Mouse (Mus musculus) cortical plate, adult 2 months (tissue): Measurements from ENCODE around the gene Gm37240.
"Not testable (repeated sequence)": the region's sequence is repeated elsewhere in the genome, so short reads cannot be mapped to it uniquely, and the experiment has no call there.

Experiments
- CTCF ChIP-seq: fragments of 200-500 bp; IDR thresholded peaks from 2 replicates; pipeline ENCODE4 v1.5.1; 2011; ENCODE audit warnings: mild to moderate bottlenecking, control low read depth, low read length; ENCODE audit not compliant: insufficient read depth; ENCODE audit errors: extremely low read depth
- POLR2A ChIP-seq: fragments of 200-500 bp; IDR thresholded peaks from 2 replicates; pipeline ENCODE4 v1.6.1; 2011; ENCODE audit warnings: mild to moderate bottlenecking, low read length, control low read depth; ENCODE audit not compliant: insufficient read depth; ENCODE audit errors: extremely low read depth

DNA sequence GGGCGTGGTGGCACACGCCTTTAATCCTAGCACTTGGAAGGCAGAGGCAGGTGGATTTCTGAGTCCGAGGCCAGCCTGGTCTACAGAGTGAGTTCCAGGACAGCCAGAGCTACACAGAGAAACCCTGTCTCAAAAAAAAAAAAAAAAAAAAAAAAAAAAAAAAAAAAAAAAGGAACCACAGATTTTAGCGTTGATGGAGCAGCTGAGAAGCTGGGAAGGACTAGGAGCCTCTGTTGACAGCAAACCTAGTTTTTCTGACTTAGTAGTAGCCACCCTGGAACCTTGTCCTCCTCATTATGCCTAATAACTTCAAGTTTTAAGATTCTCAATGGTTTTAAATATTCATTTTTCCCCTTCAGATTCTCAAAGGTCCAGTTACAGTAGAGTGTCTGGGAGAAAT, 1239.2 kb downstream of the Gm37240 start:
- not testable (repeated sequence) for TF ChIP-seq CTCF, POLR2A
